Mouse (Mus musculus) forebrain, embryonic 11.5 days (tissue): ENCODE measurements around the gene Slc25a5. TPM values are rescaled to one million over a fixed set of nuclear protein-coding genes. Genes with fewer than 3 reads are reported as not detected.

Source experiments
- ATAC-seq: fragments of 200-750 bp; cut with Nextera tagmentation; replicated peaks from 2 replicates; pipeline ENCODE4 v1.8.0; 2017; ENCODE audit warnings: moderate TSS enrichment; ENCODE audit not compliant: low FRiP score
- DNase-seq: peaks from one replicate; pipeline ENCODE4 v3.0.0-alpha.2; 2017; ENCODE audit warnings: low spot score
- H3K27ac ChIP-seq: fragments of 300-500 bp; sonication (generic); 2 replicates; pipeline ENCODE4 v1.5.1; 2014; ENCODE audit warnings: low read depth, low read length
- H3K27me3 ChIP-seq: fragments of 300-500 bp; sonication (generic); 2 replicates; pipeline ENCODE4 v1.6.1; 2014; ENCODE audit warnings: mild to moderate bottlenecking, low read length, mixed read lengths; ENCODE audit not compliant: control insufficient read depth, insufficient read depth
- H3K36me3 ChIP-seq: fragments of 300-500 bp; sonication (generic); 2 replicates; pipeline ENCODE4 v1.6.1; 2014; ENCODE audit warnings: mild to moderate bottlenecking, low read length, moderate library complexity, mixed read lengths; ENCODE audit not compliant: control insufficient read depth, insufficient read depth
- H3K4me1 ChIP-seq: fragments of 300-500 bp; sonication (generic); replicated peaks from 2 replicates; pipeline ENCODE4 v1.6.1; 2014; ENCODE audit warnings: low read length, mixed read lengths; ENCODE audit not compliant: control insufficient read depth, insufficient read depth
- H3K4me2 ChIP-seq: fragments of 300-500 bp; sonication (generic); 2 replicates; pipeline ENCODE4 v1.6.1; 2014; ENCODE audit warnings: low read depth, mild to moderate bottlenecking, low read length, moderate library complexity, mixed read lengths; ENCODE audit not compliant: severe bottlenecking
- H3K4me3 ChIP-seq: fragments of 300-500 bp; sonication (generic); 2 replicates; pipeline ENCODE4 v1.5.1; 2014; ENCODE audit warnings: low read depth, low read length
- H3K9ac ChIP-seq: fragments of 300-500 bp; sonication (generic); 2 replicates; pipeline ENCODE4 v1.6.1; 2014; ENCODE audit warnings: low read length
- H3K9me3 ChIP-seq: fragments of 300-500 bp; sonication (generic); 2 replicates; pipeline ENCODE4 v1.6.1; 2016; ENCODE audit warnings: low read length, mixed read lengths; ENCODE audit not compliant: control insufficient read depth
- WGBS: fragments of 180-500 bp; shearing (Covaris S2); extraction: QIAGEN DNeasy Blood & Tissue Kit; methylation state at CpG from one replicate; pipeline ENCODE4 v1.1.7; 2014; 5-methylcytosine and 5-hydroxymethylcytosine counted together
- polyA plus RNA-seq: library from polyadenylated mRNA; unstranded; fragments of >200 nt; fragmentation: Nextera tagmentation; extraction: Ambion mirVana; gene quantifications from 2 replicates; pipeline ENCODE4 v1.2.1, GENCODE M21; 2014

The Slc25a5 gene
- polyA plus RNA-seq, 1 experiment from 2014 or later, result 819 TPM

GRCm38 (mm10) chrX:36805466-36806235 is 10.2 kb downstream of the Slc25a5 start:
- ATAC-seq (no peak), DNase-seq (no peak)
- H3K4me3 ChIP-seq, result no peak overlapping the region
- no peak overlapping the region for H3K27ac ChIP-seq
- no peak overlapping the region for H3K4me2 ChIP-seq
- no peaks in the 10 kb centered on the region for H3K4me1 ChIP-seq
- H3K36me3 ChIP-seq, result no peaks in the 10 kb centered on the region
- WGBS, result 54% methylated on average over 5 of the region's 5 CpGs
- H3K9me3 ChIP-seq, result no peaks in the 10 kb centered on the region
- no peaks in the 10 kb centered on the region for H3K27me3 ChIP-seq
- no peak overlapping the region for H3K9ac ChIP-seq

- peak overlapping the region; percentile 22 for H3K4me3 ChIP-seq
- H3K9ac ChIP-seq, result peak overlapping the region; percentile 49
- H3K27ac ChIP-seq, result peak overlapping the region; percentile 79
- no peaks in the 10 kb centered on the region for H3K4me1 ChIP-seq
- DNase-seq, result peak; percentile 93
- no peaks in the 10 kb centered on the region for H3K9me3 ChIP-seq
- WGBS, result 20% methylated on average over 44 of the region's 45 CpGs
- H3K36me3 ChIP-seq, result no peaks in the 10 kb centered on the region
- ATAC-seq, result peak; percentile 91
- H3K27me3 ChIP-seq, result no peaks in the 10 kb centered on the region
- H3K4me2 ChIP-seq, result peak overlapping the region; percentile 41
Measured at GRCm38 (mm10) chrX:36807360-36808317, 12.2 kb downstream of the Slc25a5 start.

GRCm38 (mm10) chrX:36808318-36808683 is 12.8 kb downstream of the Slc25a5 start:
- no peaks in the 10 kb centered on the region for H3K4me1 ChIP-seq
- no peaks in the 10 kb centered on the region for H3K36me3 ChIP-seq
- DNase-seq (no peak), ATAC-seq (peak; percentile 22)
- 74% methylated on average over 6 of the region's 6 CpGs for WGBS
- no peak overlapping the region for H3K9ac ChIP-seq
- peak overlapping the region; percentile 41; the same call in 1 of the 2 replicates for H3K4me2 ChIP-seq
- peak overlapping the region; percentile 22; the same call in 1 of the 2 replicates for H3K4me3 ChIP-seq
- H3K9me3 ChIP-seq, result no peaks in the 10 kb centered on the region
- no peaks in the 10 kb centered on the region for H3K27me3 ChIP-seq
- H3K27ac ChIP-seq, result 0 out of 2 replicates have a peak overlapping the region, but pooled peaks have one; percentile 10

- H3K9ac ChIP-seq, result no peak overlapping the region
- H3K36me3 ChIP-seq, result no peaks in the 10 kb centered on the region
- no peak overlapping the region for H3K27ac ChIP-seq
- no peaks in the 10 kb centered on the region for H3K27me3 ChIP-seq
- H3K4me2 ChIP-seq, result no peak overlapping the region
- no peak overlapping the region for H3K4me3 ChIP-seq
- ATAC-seq (no peak), DNase-seq (no peak)
- H3K9me3 ChIP-seq, result no peaks in the 10 kb centered on the region
- WGBS, result 51% methylated on average over 5 of the region's 5 CpGs
- 0 out of 2 replicates have a peak, but pooled peaks cover under 1% of the 10 kb centered on the region for H3K4me1 ChIP-seq
Measured at GRCm38 (mm10) chrX:36811377-36811776, 15.9 kb downstream of the Slc25a5 start.

- H3K4me2 ChIP-seq, result no peak overlapping the region
- ATAC-seq (no peak), DNase-seq (no peak)
- H3K9ac ChIP-seq, result no peak overlapping the region
- H3K4me3 ChIP-seq, result no peak overlapping the region
- H3K36me3 ChIP-seq, result no peaks in the 10 kb centered on the region
- 80% methylated on average over 8 of the region's 8 CpGs for whole genome bisulfite sequencing
- H3K4me1 ChIP-seq, result 0 out of 2 replicates have a peak, but pooled peaks cover 4% of the 10 kb centered on the region
- no peak overlapping the region for H3K27ac ChIP-seq
- H3K9me3 ChIP-seq, result no peaks in the 10 kb centered on the region
- H3K27me3 ChIP-seq, result no peaks in the 10 kb centered on the region
Measured at GRCm38 (mm10) chrX:36814161-36814836, 18.8 kb downstream of the Slc25a5 start.

- no peak overlapping the region for H3K9ac ChIP-seq
- 90% methylated on average over 4 of the region's 4 CpGs for WGBS
- H3K27me3 ChIP-seq, result no peaks in the 10 kb centered on the region
- ATAC-seq (no peak), DNase-seq (no peak)
- no peak overlapping the region for H3K4me2 ChIP-seq
- no peaks in the 10 kb centered on the region for H3K36me3 ChIP-seq
- H3K4me1 ChIP-seq, result 0 out of 2 replicates have a peak, but pooled peaks cover 4% of the 10 kb centered on the region
- no peak overlapping the region for H3K27ac ChIP-seq
- no peaks in the 10 kb centered on the region for H3K9me3 ChIP-seq
- H3K4me3 ChIP-seq, result no peak overlapping the region
Measured at GRCm38 (mm10) chrX:36815022-36815421, 19.6 kb downstream of the Slc25a5 start.

- Histone ChIP-seq H3K9me3 (no peaks in the 10 kb centered on the region), H3K4me2 (no peak overlapping the region), H3K4me1 (0 out of 2 replicates have a peak, but pooled peaks cover 4% of the 10 kb centered on the region), H3K27me3 (no peaks in the 10 kb centered on the region), H3K27ac (no peak overlapping the region), H3K4me3 (no peak overlapping the region), H3K9ac (no peak overlapping the region), H3K36me3 (no peaks in the 10 kb centered on the region)
- 84% methylated on average over 2 of the region's 4 CpGs for WGBS
- ATAC-seq, result no peak
- DNase-seq, result no peak
Measured at GRCm38 (mm10) chrX:36815439-36815838, 20.0 kb downstream of the Slc25a5 start.

- H3K4me1 ChIP-seq, result 0 out of 2 replicates have a peak, but pooled peaks cover 4% of the 10 kb centered on the region
- peak overlapping the region; percentile 75 for H3K27ac ChIP-seq
- 30% methylated on average over 8 of the region's 8 CpGs for WGBS
- DNase-seq (no peak), ATAC-seq (peak; percentile 31)
- H3K4me3 ChIP-seq, result no peak overlapping the region; the same call in 1 of the 2 replicates
- H3K9me3 ChIP-seq, result no peaks in the 10 kb centered on the region
- peak overlapping the region; percentile 12; the same call in 1 of the 2 replicates for H3K9ac ChIP-seq
- H3K36me3 ChIP-seq, result no peaks in the 10 kb centered on the region
- H3K4me2 ChIP-seq, result peak overlapping the region; percentile 44
- no peaks in the 10 kb centered on the region for H3K27me3 ChIP-seq
Measured at GRCm38 (mm10) chrX:36816368-36816899, 21.0 kb downstream of the Slc25a5 start.
